Mouse (Mus musculus) hindbrain, embryonic 12.5 days (tissue): Measurements from ENCODE around the gene Vsig10. TPM values are rescaled to one million over a fixed set of nuclear protein-coding genes. Genes with fewer than 3 reads are reported as not detected.

Experiments used
- ATAC-seq: fragments of 200-750 bp; cut with Nextera tagmentation; 2 replicates; pipeline ENCODE4 v1.8.0; 2017; ENCODE audit warnings: moderate TSS enrichment; ENCODE audit not compliant: low FRiP score
- H3K27ac ChIP-seq: fragments of 300-500 bp; sonication (generic); 2 replicates; pipeline ENCODE4 v1.5.1; 2016; ENCODE audit warnings: mild to moderate bottlenecking
- H3K27me3 ChIP-seq: fragments of 300-500 bp; sonication (generic); 2 replicates; pipeline ENCODE4 v1.6.1; 2016; ENCODE audit warnings: mild to moderate bottlenecking
- H3K36me3 ChIP-seq: fragments of 300-500 bp; sonication (generic); 2 replicates; pipeline ENCODE4 v1.6.1; 2016; ENCODE audit warnings: mild to moderate bottlenecking
- H3K4me1 ChIP-seq: fragments of 300-500 bp; sonication (generic); 2 replicates; pipeline ENCODE4 v1.6.1; 2016
- H3K4me2 ChIP-seq: fragments of 300-500 bp; sonication (generic); replicated peaks from 2 replicates; pipeline ENCODE4 v1.6.1; 2016; ENCODE audit warnings: mild to moderate bottlenecking
- H3K4me3 ChIP-seq: fragments of 300-500 bp; sonication (generic); 2 replicates; pipeline ENCODE4 v1.5.1; 2016; ENCODE audit warnings: mild to moderate bottlenecking
- H3K9ac ChIP-seq: fragments of 300-500 bp; sonication (generic); 2 replicates; pipeline ENCODE4 v1.6.1; 2016; ENCODE audit warnings: mild to moderate bottlenecking, moderate library complexity
- H3K9me3 ChIP-seq: fragments of 300-500 bp; sonication (generic); replicated peaks from 2 replicates; pipeline ENCODE4 v1.6.1; 2016; ENCODE audit warnings: mild to moderate bottlenecking
- WGBS: fragments of 180-500 bp; shearing (Covaris S2); methylation state at CpG from one replicate; pipeline ENCODE4 v1.1.7; 2016; 5-methylcytosine and 5-hydroxymethylcytosine counted together
- polyA plus RNA-seq: library from polyadenylated mRNA; unstranded; fragments of >200 nt; fragmentation: Nextera tagmentation; extraction: Ambion mirVana; gene quantifications from 2 replicates; pipeline ENCODE4 v1.2.1, GENCODE M21; 2016

Gene Vsig10
- polyA plus RNA-seq, 1 experiment from 2014 or later: 4.1 TPM

GRCm38 (mm10) chr5:117398007-117398550 is 79.2 kb downstream of the Vsig10 start:
- H3K4me1 ChIP-seq: 0 out of 2 replicates have a peak, but pooled peaks cover 2% of the 10 kb centered on the region
- H3K4me2 ChIP-seq: no peak overlapping the region
- no peaks in the 10 kb centered on the region; the same call in 1 of the 2 replicates for H3K9me3 ChIP-seq
- H3K4me3 ChIP-seq: no peak overlapping the region
- H3K27ac ChIP-seq: no peak overlapping the region
- no peaks in the 10 kb centered on the region for H3K36me3 ChIP-seq
- WGBS: 30% methylated on average over 4 of the region's 5 CpGs
- no peak overlapping the region for H3K9ac ChIP-seq
- H3K27me3 ChIP-seq: no peaks in the 10 kb centered on the region
- ATAC-seq: no peak

DNA sequence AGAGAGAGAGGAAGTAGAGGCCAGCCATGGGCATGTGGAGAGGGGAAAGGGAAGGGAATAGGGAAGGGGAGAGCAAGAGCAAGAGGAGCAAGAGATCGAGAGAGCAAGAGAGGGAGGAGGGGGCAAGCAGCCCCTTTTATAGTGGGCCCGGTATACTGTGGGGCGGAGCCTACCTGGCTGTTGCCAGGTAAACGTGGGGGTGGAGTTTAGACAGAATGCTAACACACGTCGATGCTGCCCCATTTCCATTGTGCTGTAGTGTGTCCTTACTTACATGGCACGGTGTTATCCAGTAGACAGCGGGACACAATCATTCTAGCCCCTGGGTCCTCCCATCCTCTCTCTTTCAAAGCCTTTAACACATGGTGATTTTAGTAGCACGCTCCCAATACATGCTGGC is 80.4 kb downstream of the Vsig10 start:
- ATAC-seq: no peak
- H3K4me2 ChIP-seq: no peak overlapping the region
- WGBS: 70% methylated on average over 9 of the region's 9 CpGs

DNA sequence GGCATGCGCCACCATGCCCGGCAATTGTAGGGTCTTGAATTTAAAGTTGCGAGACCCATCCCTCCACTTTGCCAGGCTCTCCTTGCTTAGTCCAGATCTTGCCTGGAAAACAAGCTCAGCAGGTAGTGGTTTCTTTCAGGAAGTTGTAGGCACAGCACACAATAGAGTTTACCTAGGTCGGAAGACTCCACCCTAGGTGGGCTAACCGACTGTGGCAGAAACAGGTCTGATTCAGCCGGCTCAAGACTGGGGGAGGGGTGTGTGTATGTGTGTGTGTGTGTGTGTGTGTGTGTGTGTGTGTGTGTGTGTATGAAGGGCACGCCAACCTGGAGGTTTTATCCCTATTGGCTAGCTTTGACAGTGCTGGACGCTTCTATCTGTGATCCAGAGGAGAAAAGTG is 84.7 kb downstream of the Vsig10 start:
- Histone ChIP-seq H3K4me3 (no peak overlapping the region), H3K4me1 (no peaks in the 10 kb centered on the region), H3K27me3 (no peaks in the 10 kb centered on the region), H3K4me2 (no peak overlapping the region), H3K36me3 (no peaks in the 10 kb centered on the region), H3K9me3 (no peaks in the 10 kb centered on the region), H3K27ac (no peak overlapping the region), H3K9ac (no peak overlapping the region)
- ATAC-seq: no peak
- 83% methylated on average over 8 of the region's 8 CpGs for WGBS

More for the DNA sequence above, 80.4 kb downstream of the Vsig10 start:
- Histone ChIP-seq H3K27me3 (no peaks in the 10 kb centered on the region), H3K9me3 (no peaks in the 10 kb centered on the region), H3K4me3 (no peak overlapping the region), H3K4me1 (0 out of 2 replicates have a peak, but pooled peaks cover 2% of the 10 kb centered on the region), H3K36me3 (no peaks in the 10 kb centered on the region), H3K27ac (no peak overlapping the region), H3K9ac (no peak overlapping the region)

Other genes starting within 250 kb of the Vsig10 start
- 118 and 120 TPM in 2 replicates for gene Suds3, start 203.0 kb upstream of the Vsig10 start, polyA plus RNA-seq
- gene Taok3, start 199.0 kb upstream of the Vsig10 start, polyA plus RNA-seq: 30.6 and 31.8 TPM in 2 replicates
- gene Pebp1, start 31.5 kb upstream of the Vsig10 start, polyA plus RNA-seq: 793 and 794 TPM in 2 replicates
- 127 and 132 TPM in 2 replicates for gene Wsb2, start 38.2 kb downstream of the Vsig10 start, polyA plus RNA-seq
- 55.3 and 62.2 TPM in 2 replicates for gene Rfc5, start 70.0 kb downstream of the Vsig10 start, polyA plus RNA-seq
- gene Ksr2, start 94.9 kb downstream of the Vsig10 start, polyA plus RNA-seq: 3.9 and 4.4 TPM in 2 replicates